Comparison of ENCODE assay signal across 8 mouse cellular contexts in genomic region chr15:77196827-77197226, GRCm38 (mm10).
DNase-seq lines count a peak whose midpoint lies in the region; TF ChIP-seq lines count a peak whose summit lies in the region.

No protein-coding gene starts in this region.

- DNase-seq in ovary, adult 18-20 months (ENCODE audit: low spot score) = peak; percentile 59
- DNase-seq in ovary, postnatal 10 days (ENCODE audit: low spot score) = no peak
- DNase-seq in gastrocnemius, adult 2 months = peak; percentile 85
- peak; percentile 77 to 84 for DNase-seq in kidney, adult 8-10 months
- peak; percentile 68 for DNase-seq in ovary, postnatal 14 days (ENCODE audit: low spot score)
- DNase-seq in B cell, adult 2 months = no peak
- no peak for DNase-seq in thymus, adult 2 months
- no peak for DNase-seq in limb, embryonic 10.5 days (ENCODE audit: low spot score)

- H3K27me3 ChIP-seq in thymus, adult 2 months (ENCODE audit: control insufficient read depth, insufficient read depth, low read length) = no peaks in the 10 kb centered on the region
- no peaks in the 10 kb centered on the region for H3K27me3 ChIP-seq in limb, embryonic 10.5 days (ENCODE audit: low read depth, poor library complexity, severe bottlenecking)

- H3K4me3 ChIP-seq in gastrocnemius, adult 2 months = no peak overlapping the region
- no peak overlapping the region for H3K4me3 ChIP-seq in thymus, adult 2 months (ENCODE audit: control insufficient read depth, insufficient read depth, low read length)
- no peak overlapping the region for H3K4me3 ChIP-seq in limb, embryonic 10.5 days

- H3K9me3 ChIP-seq in limb, embryonic 10.5 days (replicated peaks) = no peaks in the 10 kb centered on the region

- TF ChIP-seq CTCF in gastrocnemius, adult 2 months (IDR thresholded peaks at IDR 0.05) = no peak
- TF ChIP-seq CTCF in thymus, adult 2 months (IDR thresholded peaks at IDR 0.05; ENCODE audit: borderline replicate concordance, control insufficient read depth, extremely low read depth, insufficient read depth, low read length, poor library complexity) = no peak

- H3K27ac ChIP-seq in gastrocnemius, adult 2 months = peak overlapping the region; percentile 60
- no peak overlapping the region for H3K27ac ChIP-seq in thymus, adult 2 months (ENCODE audit: control insufficient read depth, insufficient read depth, low read length)
- H3K27ac ChIP-seq in limb, embryonic 10.5 days = no peak overlapping the region

- H3K4me1 ChIP-seq in thymus, adult 2 months (replicated peaks; ENCODE audit: control insufficient read depth, insufficient read depth, low read length) = no peaks in the 10 kb centered on the region
- H3K4me1 ChIP-seq in limb, embryonic 10.5 days = peaks cover 31% of the 10 kb centered on the region

- 89% methylated on average over 5 of the region's 5 CpGs for WGBS in thymus, adult 2 months
- 94% methylated on average over 5 of the region's 5 CpGs for WGBS in limb, embryonic 10.5 days

- H3K36me3 ChIP-seq in thymus, adult 2 months (ENCODE audit: control insufficient read depth, insufficient read depth, low read length) = no peaks in the 10 kb centered on the region
- 0 out of 2 replicates have a peak, but pooled peaks cover 8% of the 10 kb centered on the region for H3K36me3 ChIP-seq in limb, embryonic 10.5 days

- intact Hi-C loops in gastrocnemius, adult 2 months (cut with DNase I) = no loop called here

- no peak for TF ChIP-seq POLR2A in thymus, adult 2 months (IDR thresholded peaks at IDR 0.05; ENCODE audit: control insufficient read depth, extremely low read depth, insufficient read depth, low read length, poor library complexity)

Comparison
In these comparisons a context has a peak if more than half of its experiments do, and no peak if none do; other contexts are left out.
1. DNase-seq: peak in ovary, adult 18-20 months (single experiment), gastrocnemius, adult 2 months (single experiment), kidney, adult 8-10 months (2 of 2) and ovary, postnatal 14 days (single experiment); none in ovary, postnatal 10 days (single experiment), B cell, adult 2 months (0 of 2), thymus, adult 2 months (single experiment) and limb, embryonic 10.5 days (single experiment).